Mouse (Mus musculus) brain, embryonic 14.5 days (tissue): ENCODE results near the gene Rnft2.

Experiments
- CTCF ChIP-seq: fragments of 200-500 bp; IDR thresholded peaks from 2 replicates; pipeline ENCODE4 v1.5.1; 2012; ENCODE audit warnings: inconsistent platforms, mild to moderate bottlenecking, moderate library complexity, borderline replicate concordance; ENCODE audit not compliant: insufficient read depth, insufficient read length; ENCODE audit errors: extremely low read depth
- POLR2A ChIP-seq: fragments of 200-500 bp; IDR thresholded peaks from 2 replicates; pipeline ENCODE4 v1.6.1; 2012; ENCODE audit warnings: mild to moderate bottlenecking, inconsistent platforms, borderline replicate concordance; ENCODE audit not compliant: poor library complexity, insufficient read depth, insufficient read length, severe bottlenecking; ENCODE audit errors: extremely low read depth

DNA sequence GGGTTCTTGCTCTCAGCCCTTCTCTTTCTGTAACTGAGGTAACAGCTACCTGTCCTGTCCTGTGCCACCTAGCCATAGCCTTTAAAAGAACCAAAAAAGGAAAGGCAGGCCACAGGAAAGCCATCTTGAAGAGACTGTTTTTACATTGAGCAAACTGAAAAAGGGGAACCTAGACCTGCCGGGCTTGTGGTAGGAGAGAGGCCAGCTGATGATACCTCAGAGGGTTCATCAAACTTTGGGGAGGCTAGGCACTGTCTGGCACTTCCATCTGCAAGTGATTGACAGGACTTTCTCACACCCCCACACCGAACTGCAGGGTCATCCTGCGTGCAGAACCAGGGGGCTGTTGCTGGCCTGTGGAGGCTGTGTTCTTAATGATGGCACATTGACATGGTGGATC, 8.6 kb upstream of the Rnft2 start:
- TF ChIP-seq CTCF (no peak), POLR2A (no peak)
